Mouse (Mus musculus): ENCODE data around the gene Tead4. TPM values are rescaled to one million over a fixed set of nuclear protein-coding genes. Genes with fewer than 3 reads are reported as not detected.

The Tead4 gene
- total and polyA plus RNA-seq, 3 experiments, result not detected

- DNase-seq (ENCODE audit: extremely low read depth), result no peak
- no peak overlapping the region for H3K4me2 ChIP-seq (ENCODE audit: insufficient read depth, low read depth, poor library complexity, severe bottlenecking)
- no peak overlapping the region for H3K4me3 ChIP-seq (replicated peaks in 1 of 3; ENCODE audit: low read depth in 2 of 3, low read length in 2 of 3, poor library complexity in 1 of 3)
- no peak overlapping the region for H3K9ac ChIP-seq (ENCODE audit: insufficient read depth, low read depth)
- TF ChIP-seq TCF12 (IDR thresholded peaks at IDR 0.05; ENCODE audit: low read depth, low read length) (no peak), CTCF (conservative IDR thresholded peaks at IDR 0.05 in 1 of 2, IDR thresholded peaks at IDR 0.05 in 1 of 2; ENCODE audit: low read depth in 2 of 2, low read length in 2 of 2) (0 out of 4 replicates have a peak, but pooled peaks of 1 of the 2 experiments have one; percentile 7)
- peaks cover 40% of the 10 kb centered on the region for H3K27me3 ChIP-seq (replicated peaks)
- H3K9me3 ChIP-seq (replicated peaks; ENCODE audit: low read length), result no peaks in the 10 kb centered on the region
- H3K36me3 ChIP-seq (replicated peaks in 1 of 2; ENCODE audit: control insufficient read depth in 1 of 2, insufficient read depth in 1 of 2, low read length in 1 of 2), result no peaks in the 10 kb centered on the region
- H3K79me2 ChIP-seq (replicated peaks; ENCODE audit: control insufficient read depth, extremely low read depth, insufficient read depth, poor library complexity, severe bottlenecking), result no peaks in the 10 kb centered on the region
- in situ Hi-C loops (cut with MboI; ENCODE audit: low pct_ligation_motif_present, low pct_unique_long_range_greater_than_20kb, low sequenced_read_pairs) (no loop called here), dilution Hi-C loops (cut with MboI; ENCODE audit: extremely low pct_ligation_motif_present, extremely low pct_unique_long_range_greater_than_20kb, low sequenced_read_pairs) (no loop called here)
- H3K4me1 ChIP-seq (ENCODE audit: control insufficient read depth in 1 of 2, insufficient read depth in 2 of 2), result no peaks in the 10 kb centered on the region
- H3K27ac ChIP-seq (ENCODE audit: insufficient read depth, low read depth), result no peak overlapping the region
Observed at GRCm38 (mm10) chr6:128183521-128183920, 117.1 kb downstream of the Tead4 start.

GRCm38 (mm10) chr6:128181176-128181575 is 119.4 kb downstream of the Tead4 start:
- Histone ChIP-seq H3K9me3 (replicated peaks; ENCODE audit: low read length) (no peaks in the 10 kb centered on the region), H3K36me3 (replicated peaks in 1 of 2; ENCODE audit: control insufficient read depth in 1 of 2, insufficient read depth in 1 of 2, low read length in 1 of 2) (no peaks in the 10 kb centered on the region), H3K79me2 (replicated peaks; ENCODE audit: control insufficient read depth, extremely low read depth, insufficient read depth, poor library complexity, severe bottlenecking) (no peaks in the 10 kb centered on the region), H3K4me2 (ENCODE audit: insufficient read depth, low read depth, poor library complexity, severe bottlenecking) (no peak overlapping the region), H3K27me3 (replicated peaks) (peaks cover 52% of the 10 kb centered on the region), H3K4me1 (ENCODE audit: control insufficient read depth in 1 of 2, insufficient read depth in 2 of 2) (no peaks in the 10 kb centered on the region), H3K9ac (ENCODE audit: insufficient read depth, low read depth) (no peak overlapping the region), H3K4me3 (replicated peaks in 1 of 3; ENCODE audit: low read depth in 2 of 3, low read length in 2 of 3, poor library complexity in 1 of 3) (no peak overlapping the region), H3K27ac (ENCODE audit: insufficient read depth, low read depth) (no peak overlapping the region)
- dilution Hi-C loops (cut with MboI; ENCODE audit: extremely low pct_ligation_motif_present, extremely low pct_unique_long_range_greater_than_20kb, low sequenced_read_pairs) (no loop called here), in situ Hi-C loops (cut with MboI; ENCODE audit: low pct_ligation_motif_present, low pct_unique_long_range_greater_than_20kb, low sequenced_read_pairs) (no loop called here)
- no peak for DNase-seq (ENCODE audit: extremely low read depth)
- TF ChIP-seq USF2 (conservative IDR thresholded peaks at IDR 0.05; ENCODE audit: low read depth, low read length), result no peak
- no peak for TF ChIP-seq CTCF (conservative IDR thresholded peaks at IDR 0.05 in 1 of 2, IDR thresholded peaks at IDR 0.05 in 1 of 2; ENCODE audit: low read depth in 2 of 2, low read length in 2 of 2)
- no peak for TF ChIP-seq ELF1 (IDR thresholded peaks at IDR 0.05; ENCODE audit: low read depth, low read length)
- no peak for TF ChIP-seq CHD2 (IDR thresholded peaks at IDR 0.05; ENCODE audit: low read length)
- no peak for TF ChIP-seq BHLHE40 (IDR thresholded peaks at IDR 0.05; ENCODE audit: low read depth, low read length)
- no peak for TF ChIP-seq USF1 (IDR thresholded peaks at IDR 0.05; ENCODE audit: low read depth, low read length)
- no peak for TF ChIP-seq POLR2A (IDR thresholded peaks at IDR 0.05; ENCODE audit: low read depth, low read length)
- no peak for TF ChIP-seq UBTF (IDR thresholded peaks at IDR 0.05; ENCODE audit: low read depth, low read length)
- TF ChIP-seq JUN (IDR thresholded peaks at IDR 0.05; ENCODE audit: insufficient read depth, low read depth, low read length), result no peak
- no peak for TF ChIP-seq CHD1 (IDR thresholded peaks at IDR 0.05; ENCODE audit: low read depth, low read length)
- TF ChIP-seq TBP (conservative IDR thresholded peaks at IDR 0.05; ENCODE audit: low read depth, low read length), result no peak
- no peak for TF ChIP-seq ZMIZ1 (IDR thresholded peaks at IDR 0.05; ENCODE audit: low read depth, low read length)
- no peak for TF ChIP-seq SIN3A (IDR thresholded peaks at IDR 0.05; ENCODE audit: low read length)
- no peak for TF ChIP-seq RAD21 (IDR thresholded peaks at IDR 0.05; ENCODE audit: low read depth, low read length)
- no peak for TF ChIP-seq ZNF384 (IDR thresholded peaks at IDR 0.05; ENCODE audit: low read depth, low read length)
- TF ChIP-seq ETS1 (conservative IDR thresholded peaks at IDR 0.05; ENCODE audit: low read depth, low read length), result no peak
- no peak for TF ChIP-seq IRF4 (IDR thresholded peaks at IDR 0.05; ENCODE audit: low read depth, low read length)

Measured in CH12.LX (cell line).